In genomic region chr5:148361759-148362010, GRCm38 (mm10) we compare ENCODE assay signal across 16 mouse cellular contexts. TPM values are rescaled to one million over a fixed set of nuclear protein-coding genes. Genes with fewer than 3 reads are reported as not detected.
DNase-seq lines count a peak whose midpoint lies in the region; ATAC-seq and TF ChIP-seq lines count a peak whose summit lies in the region.
"Had no signal": no experiment of that assay in that cellular context is flagged by ENCODE, and none has a peak within 500 bp of the region (broad histone marks: within the 10 kb centered on the region; RNA-seq: fewer than 3 reads in every experiment).

No protein-coding gene starts in this region.

- H3K4me1 ChIP-seq in heart, embryonic 13.5 days: peaks cover 42% of the 10 kb centered on the region
- peaks cover 7% of the 10 kb centered on the region; the same call in 1 of the 2 replicates for H3K4me1 ChIP-seq in kidney, postnatal 0 days (replicated peaks; ENCODE audit: insufficient read depth, low read length)
- H3K4me1 ChIP-seq in small intestine, adult 2 months (ENCODE audit: control insufficient read depth, insufficient read depth, insufficient read length, low read length): peaks cover 14% of the 10 kb centered on the region

- H3K9me3 ChIP-seq in heart, embryonic 13.5 days: no peaks in the 10 kb centered on the region
- no peaks in the 10 kb centered on the region for H3K9me3 ChIP-seq in kidney, postnatal 0 days (replicated peaks; ENCODE audit: low read length)
- H3K9me3 ChIP-seq: G1E; hindbrain, embryonic 12.5 days; midbrain, embryonic 13.5 days had no signal

- DNase-seq in heart, adult 11 months: no peak
- no peak for DNase-seq in kidney, postnatal 0 days (ENCODE audit: low spot score)
- DNase-seq in kidney, postnatal 25 days: no peak
- DNase-seq in NIH3T3 (ENCODE audit: low read depth): peak; percentile 34
- DNase-seq: B cell, adult 2 months; cerebellum, postnatal 10 days; gastrocnemius, postnatal 14 days; thymus, postnatal 36 days had no signal

- no peak overlapping the region for H3K4me3 ChIP-seq in heart, embryonic 13.5 days
- no peak overlapping the region for H3K4me3 ChIP-seq in kidney, postnatal 0 days (replicated peaks; ENCODE audit: low read depth, low read length)
- no peak overlapping the region for H3K4me3 ChIP-seq in small intestine, adult 2 months (ENCODE audit: low read depth, low read length)
- H3K4me3 ChIP-seq: hindbrain, embryonic 12.5 days; left cerebral cortex, adult 2 months; midbrain, embryonic 13.5 days had no signal

- TF ChIP-seq CTCF in kidney, postnatal 0 days (IDR thresholded peaks at IDR 0.05; ENCODE audit: low read depth): no peak
- no peak for TF ChIP-seq CTCF in small intestine, adult 2 months (IDR thresholded peaks at IDR 0.05; ENCODE audit: extremely low read depth, insufficient read length, insufficient replicate concordance, low read depth, low read length)

- peak overlapping the region; percentile 48 for H3K4me2 ChIP-seq in heart, embryonic 13.5 days
- no peak overlapping the region for H3K4me2 ChIP-seq in kidney, postnatal 0 days (ENCODE audit: low read length)
- H3K4me2 ChIP-seq: hindbrain, embryonic 12.5 days; midbrain, embryonic 13.5 days had no signal

- no peak for TF ChIP-seq POLR2A in small intestine, adult 2 months (IDR thresholded peaks at IDR 0.05; ENCODE audit: low read depth, low read length)

- H3K27ac ChIP-seq in heart, embryonic 13.5 days (replicated peaks): peak overlapping the region; percentile 76
- H3K27ac ChIP-seq in kidney, postnatal 0 days: peak overlapping the region; percentile 56
- peak overlapping the region; percentile 35 for H3K27ac ChIP-seq in small intestine, adult 2 months (ENCODE audit: insufficient read depth, low read depth, low read length)
- H3K27ac ChIP-seq: hindbrain, embryonic 12.5 days; left cerebral cortex, adult 2 months; macrophage; midbrain, embryonic 13.5 days had no signal

- no peak overlapping the region for H3K9ac ChIP-seq in heart, embryonic 13.5 days
- H3K9ac ChIP-seq in kidney, postnatal 0 days (ENCODE audit: low read depth, low read length): no peak overlapping the region
- H3K9ac ChIP-seq: hindbrain, embryonic 12.5 days; midbrain, embryonic 13.5 days had no signal

- no peak for ATAC-seq in heart, embryonic 13.5 days (ENCODE audit: extremely low read depth, insufficient number of reproducible peaks, low FRiP score, low TSS enrichment)
- ATAC-seq in kidney, postnatal 0 days (replicated peaks; ENCODE audit: low FRiP score, low read depth): no peak
- ATAC-seq in CD4-positive, CD25-positive, alpha-beta regulatory T cell, adult 4 months: no peak
- ATAC-seq: midbrain, embryonic 13.5 days had no signal

- peaks cover 19% of the 10 kb centered on the region; the same call in 1 of the 2 replicates for H3K36me3 ChIP-seq in heart, embryonic 13.5 days
- no peaks in the 10 kb centered on the region for H3K36me3 ChIP-seq in kidney, postnatal 0 days (ENCODE audit: insufficient read depth, low read length)
- peaks cover 13% of the 10 kb centered on the region for H3K36me3 ChIP-seq in small intestine, adult 2 months (ENCODE audit: control insufficient read depth, insufficient read depth, low read length)
- H3K36me3 ChIP-seq: hindbrain, embryonic 12.5 days; midbrain, embryonic 13.5 days had no signal

- no peaks in the 10 kb centered on the region for H3K27me3 ChIP-seq in heart, embryonic 13.5 days (replicated peaks)
- no peaks in the 10 kb centered on the region for H3K27me3 ChIP-seq in kidney, postnatal 0 days (ENCODE audit: insufficient read depth, low read length)
- no peaks in the 10 kb centered on the region for H3K27me3 ChIP-seq in small intestine, adult 2 months (ENCODE audit: control insufficient read depth, insufficient read depth, low read length)
- H3K27me3 ChIP-seq: hindbrain, embryonic 12.5 days; midbrain, embryonic 13.5 days had no signal

- 28% methylated on average over 3 of the region's 3 CpGs for WGBS in heart, embryonic 13.5 days
- WGBS in kidney, postnatal 0 days: 14% methylated on average over 3 of the region's 3 CpGs
- WGBS in small intestine, adult 2 months: 18% methylated on average over 3 of the region's 3 CpGs

RNA-seq across cellular contexts. Expression of gene Slc7a1, which starts 38.0 kb away (rescaled TPM):
- 16.2 and 17.3 TPM in 2 replicates for polyA plus RNA-seq in heart, embryonic 13.5 days (2015; fragmentation: Nextera tagmentation; extraction: Ambion mirVana)
- polyA plus RNA-seq in kidney, postnatal 0 days (2015; fragmentation: Nextera tagmentation; extraction: Ambion mirVana): 12.3 and 12.7 TPM in 2 replicates
- polyA plus RNA-seq in small intestine, adult 2 months (2012; rRNA removed): 6.3 and 7.4 TPM in 2 replicates
- polyA plus RNA-seq in CD4-positive, CD25-positive, alpha-beta regulatory T cell, adult 4 months (2017; shearing (Covaris generic)): 10 to 100 TPM; 13.2 to 19.0 TPM
